Mouse (Mus musculus) bone marrow, adult 2 months (tissue): ENCODE measurements around the gene Atp6v1g2.

Experiments used
- CTCF ChIP-seq: fragments of 200-500 bp; IDR thresholded peaks from 2 replicates; pipeline ENCODE4 v1.5.1; 2011; ENCODE audit warnings: low read length, control low read depth; ENCODE audit not compliant: control insufficient read depth, insufficient read depth
- POLR2A ChIP-seq: fragments of 200-500 bp; IDR thresholded peaks from 2 replicates; pipeline ENCODE4 v1.6.1; 2011; ENCODE audit warnings: low read depth, mild to moderate bottlenecking, control low read depth, low read length, borderline replicate concordance; ENCODE audit not compliant: control insufficient read depth

GRCm38 (mm10) chr17:35201128-35201527, 32.3 kb upstream of the Atp6v1g2 start:
- TF ChIP-seq POLR2A (no peak), CTCF (no peak)
